8 mouse cellular contexts compared by ENCODE assay signal in the genomic region with DNA sequence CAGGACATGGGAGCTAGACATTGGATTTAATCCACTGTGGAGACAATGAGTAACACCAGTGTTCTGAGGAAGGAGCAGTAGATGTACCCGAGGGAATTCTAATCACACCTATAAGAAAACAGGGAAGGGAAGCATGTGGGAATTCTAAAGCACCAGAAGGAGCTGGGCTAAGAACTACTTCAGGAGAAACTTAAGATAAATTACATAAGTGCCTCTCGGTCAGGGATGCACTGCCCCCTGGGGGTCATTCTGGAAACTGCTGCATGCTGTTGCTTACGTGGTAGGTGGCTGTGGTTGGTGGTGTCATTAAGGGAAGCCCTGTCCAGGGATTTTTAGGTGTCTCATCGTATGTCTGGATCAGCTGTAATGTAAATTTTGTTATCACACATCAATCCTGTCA. TPM values are rescaled to one million over a fixed set of nuclear protein-coding genes. Genes with fewer than 3 reads are reported as not detected.
DNase-seq lines count a peak whose midpoint lies in the region; ATAC-seq and TF ChIP-seq lines count a peak whose summit lies in the region.

No protein-coding gene starts in this region.

- H3K27ac ChIP-seq in embryonic facial prominence, embryonic 14.5 days (replicated peaks; ENCODE audit: low read depth, low read length): no peak overlapping the region
- H3K27ac ChIP-seq in heart, embryonic 10.5 days: no peak overlapping the region
- H3K27ac ChIP-seq in liver, postnatal 0 days (ENCODE audit: low read depth): no peak overlapping the region
- H3K27ac ChIP-seq in olfactory bulb, adult 2 months (ENCODE audit: insufficient read depth, low read depth, low read length): no peak overlapping the region
- H3K27ac ChIP-seq in thymus, adult 2 months (ENCODE audit: control insufficient read depth, insufficient read depth, low read length): no peak overlapping the region

- TF ChIP-seq CTCF in liver, postnatal 0 days (IDR thresholded peaks at IDR 0.05; ENCODE audit: low read depth): peak; percentile 87
- TF ChIP-seq CTCF in olfactory bulb, adult 2 months (IDR thresholded peaks at IDR 0.05; ENCODE audit: insufficient read depth, low read depth, low read length): peak; percentile 48
- peak; percentile 60; the same call in 1 of the 2 replicates for TF ChIP-seq CTCF in thymus, adult 2 months (IDR thresholded peaks at IDR 0.05; ENCODE audit: borderline replicate concordance, control insufficient read depth, extremely low read depth, insufficient read depth, low read length, poor library complexity)

- H3K4me3 ChIP-seq in embryonic facial prominence, embryonic 14.5 days (ENCODE audit: low read depth, low read length): no peak overlapping the region
- H3K4me3 ChIP-seq in heart, embryonic 10.5 days: no peak overlapping the region
- H3K4me3 ChIP-seq in liver, postnatal 0 days (ENCODE audit: low read depth, low read length): no peak overlapping the region
- no peak overlapping the region for H3K4me3 ChIP-seq in olfactory bulb, adult 2 months (ENCODE audit: insufficient read depth, low read depth, low read length)
- H3K4me3 ChIP-seq in thymus, adult 2 months (ENCODE audit: control insufficient read depth, insufficient read depth, low read length): no peak overlapping the region

- no peak for TF ChIP-seq POLR2A in olfactory bulb, adult 2 months (IDR thresholded peaks at IDR 0.05; ENCODE audit: insufficient read depth, low read depth, low read length)
- no peak for TF ChIP-seq POLR2A in thymus, adult 2 months (IDR thresholded peaks at IDR 0.05; ENCODE audit: control insufficient read depth, extremely low read depth, insufficient read depth, low read length, poor library complexity)

- 9% methylated on average over 4 of the region's 4 CpGs for WGBS in embryonic facial prominence, embryonic 14.5 days
- WGBS in heart, embryonic 10.5 days: 20% methylated on average over 4 of the region's 4 CpGs
- WGBS in liver, postnatal 0 days (ENCODE audit: insufficient replicate concordance): 11% methylated on average over 4 of the region's 4 CpGs
- 22% methylated on average over 4 of the region's 4 CpGs for WGBS in olfactory bulb, adult 2 months
- 5% methylated on average over 4 of the region's 4 CpGs for WGBS in thymus, adult 2 months

- no peaks in the 10 kb centered on the region for H3K36me3 ChIP-seq in embryonic facial prominence, embryonic 14.5 days (ENCODE audit: control insufficient read depth, insufficient read depth, low read length)
- H3K36me3 ChIP-seq in heart, embryonic 10.5 days: no peaks in the 10 kb centered on the region
- no peaks in the 10 kb centered on the region for H3K36me3 ChIP-seq in liver, postnatal 0 days (replicated peaks; ENCODE audit: insufficient read depth, low read length)
- H3K36me3 ChIP-seq in thymus, adult 2 months (ENCODE audit: control insufficient read depth, insufficient read depth, low read length): no peaks in the 10 kb centered on the region

- no peak overlapping the region for H3K9ac ChIP-seq in embryonic facial prominence, embryonic 14.5 days (ENCODE audit: low read depth, low read length)
- no peak overlapping the region for H3K9ac ChIP-seq in liver, postnatal 0 days (replicated peaks)

- DNase-seq in adrenal gland, postnatal 36 days: peak; percentile 81 to 88
- peak; percentile 73 for DNase-seq in embryonic facial prominence, embryonic 14.5 days (ENCODE audit: low spot score)
- DNase-seq in heart, embryonic 10.5 days (ENCODE audit: low spot score): peak; percentile 81
- peak; percentile 80 to 91 for DNase-seq in kidney, postnatal 25 days
- peak; percentile 81 for DNase-seq in liver, postnatal 0 days
- peak; percentile 76 for DNase-seq in thymus, adult 2 months

- H3K27me3 ChIP-seq in embryonic facial prominence, embryonic 14.5 days (replicated peaks; ENCODE audit: control insufficient read depth, insufficient read depth, low read length): 0 out of 2 replicates have a peak, but pooled peaks cover 2% of the 10 kb centered on the region
- H3K27me3 ChIP-seq in heart, embryonic 10.5 days (ENCODE audit: insufficient read depth, poor library complexity, severe bottlenecking): peaks cover 6% of the 10 kb centered on the region
- 0 out of 2 replicates have a peak, but pooled peaks cover 7% of the 10 kb centered on the region for H3K27me3 ChIP-seq in liver, postnatal 0 days (ENCODE audit: insufficient read depth, low read length)
- no peaks in the 10 kb centered on the region for H3K27me3 ChIP-seq in thymus, adult 2 months (ENCODE audit: control insufficient read depth, insufficient read depth, low read length)

- no peaks in the 10 kb centered on the region for H3K9me3 ChIP-seq in embryonic facial prominence, embryonic 14.5 days (ENCODE audit: control insufficient read depth, low read length)
- H3K9me3 ChIP-seq in heart, embryonic 10.5 days: no peaks in the 10 kb centered on the region
- H3K9me3 ChIP-seq in liver, postnatal 0 days (ENCODE audit: low read length): no peaks in the 10 kb centered on the region

- no peaks in the 10 kb centered on the region for H3K4me1 ChIP-seq in embryonic facial prominence, embryonic 14.5 days (ENCODE audit: control insufficient read depth, insufficient read depth, low read length)
- H3K4me1 ChIP-seq in heart, embryonic 10.5 days: no peaks in the 10 kb centered on the region
- no peaks in the 10 kb centered on the region for H3K4me1 ChIP-seq in liver, postnatal 0 days (ENCODE audit: insufficient read depth)
- no peaks in the 10 kb centered on the region for H3K4me1 ChIP-seq in olfactory bulb, adult 2 months (ENCODE audit: control insufficient read depth, insufficient read depth, low read length)
- no peaks in the 10 kb centered on the region for H3K4me1 ChIP-seq in thymus, adult 2 months (replicated peaks; ENCODE audit: control insufficient read depth, insufficient read depth, low read length)

- ATAC-seq in CD4-positive, CD25-positive, alpha-beta regulatory T cell, adult 4 months: peak; percentile 87
- ATAC-seq in embryonic facial prominence, embryonic 14.5 days (ENCODE audit: low read depth): no peak
- ATAC-seq in liver, postnatal 0 days: no peak

- no peak for TF ChIP-seq EP300 in liver, postnatal 0 days (IDR thresholded peaks at IDR 0.05; ENCODE audit: low read depth)

- H3K4me2 ChIP-seq in embryonic facial prominence, embryonic 14.5 days (ENCODE audit: low read depth, low read length): no peak overlapping the region
- no peak overlapping the region for H3K4me2 ChIP-seq in liver, postnatal 0 days (ENCODE audit: low read depth, low read length)

RNA-seq across cellular contexts. Expression of gene Grxcr1, which starts 19.0 kb away (rescaled TPM):
- polyA plus RNA-seq in CD4-positive, CD25-positive, alpha-beta regulatory T cell, adult 4 months (2017; shearing (Covaris generic)): not detected
- total RNA-seq in adrenal gland, postnatal 36 days (2021): not detected
- 0.15 TPM in 1 of 2 replicates, not detected in the other for polyA plus RNA-seq in embryonic facial prominence, embryonic 14.5 days (2014; fragmentation: Nextera tagmentation; extraction: Ambion mirVana)
- polyA plus RNA-seq in heart, embryonic 10.5 days (2016; fragmentation: Nextera tagmentation; extraction: Ambion mirVana): not detected in 2 replicates
- not detected in 2 replicates for polyA plus RNA-seq in liver, postnatal 0 days (2015; fragmentation: Nextera tagmentation; extraction: Ambion mirVana)
- polyA plus RNA-seq in olfactory bulb, adult 2 months (2012; ENCODE audit: insufficient read depth, insufficient read length, low replicate concordance, missing spikeins): not detected in 2 replicates
- not detected in 2 replicates for polyA plus RNA-seq in thymus, adult 2 months (2012; rRNA removed)
